ENCODE assay signal across 8 mouse cellular contexts in genomic region chr7:125475601-125476251, GRCm38 (mm10). TPM values are rescaled to one million over a fixed set of nuclear protein-coding genes. Genes with fewer than 3 reads are reported as not detected.
DNase-seq lines count a peak whose midpoint lies in the region; ATAC-seq and TF ChIP-seq lines count a peak whose summit lies in the region.

No protein-coding gene starts in this region.

- H3K4me2 ChIP-seq in kidney, embryonic 15.5 days = no peak overlapping the region
- peak overlapping the region; percentile 3; the same call in 1 of the 2 replicates for H3K4me2 ChIP-seq in heart, postnatal 0 days (ENCODE audit: low read depth, low read length)
- no peak overlapping the region for H3K4me2 ChIP-seq in liver, postnatal 0 days (ENCODE audit: low read depth, low read length)

- peak; percentile 16; the same call in 1 of the 2 replicates for TF ChIP-seq CTCF in heart, postnatal 0 days (IDR thresholded peaks at IDR 0.05; ENCODE audit: low read depth)
- TF ChIP-seq CTCF in liver, postnatal 0 days (IDR thresholded peaks at IDR 0.05; ENCODE audit: low read depth) = no peak

- DNase-seq in kidney, adult 8-10 months = no peak
- DNase-seq in embryo, embryonic 11 days = peak; percentile 12
- DNase-seq in heart, postnatal 0 days (ENCODE audit: low spot score) = peak; percentile 28
- DNase-seq in liver, postnatal 0 days = no peak
- DNase-seq in thymus, postnatal 4 days = peak; percentile 51
- DNase-seq in cerebellum, adult 18-20 months = no peak
- DNase-seq in left cerebral cortex, postnatal 36 days (ENCODE audit: low spot score in 2 of 2) = no peak

- intact Hi-C loops in left cerebral cortex, postnatal 36 days (cut with DNase I) = no loop called here

- WGBS in kidney, embryonic 15.5 days = 36% methylated on average over 11 of the region's 11 CpGs
- WGBS in heart, postnatal 0 days = 17% methylated on average over 11 of the region's 11 CpGs
- 74% methylated on average over 11 of the region's 11 CpGs for WGBS in liver, postnatal 0 days (ENCODE audit: insufficient replicate concordance)

- H3K27me3 ChIP-seq in kidney, embryonic 15.5 days = no peaks in the 10 kb centered on the region
- no peaks in the 10 kb centered on the region for H3K27me3 ChIP-seq in heart, postnatal 0 days (ENCODE audit: control insufficient read depth, insufficient read depth, low read length)
- no peaks in the 10 kb centered on the region for H3K27me3 ChIP-seq in liver, postnatal 0 days (ENCODE audit: insufficient read depth, low read length)

- no peak for ATAC-seq in kidney, embryonic 15.5 days (replicated peaks; ENCODE audit: low FRiP score)
- peak; percentile 53 for ATAC-seq in heart, postnatal 0 days (ENCODE audit: insufficient read depth, low read depth)
- ATAC-seq in liver, postnatal 0 days = no peak

- no peak overlapping the region for H3K4me3 ChIP-seq in kidney, embryonic 15.5 days (replicated peaks)
- no peak overlapping the region for H3K4me3 ChIP-seq in heart, postnatal 0 days (ENCODE audit: low read depth, low read length)
- no peak overlapping the region for H3K4me3 ChIP-seq in liver, postnatal 0 days (ENCODE audit: low read depth, low read length)

- peak overlapping the region; percentile 78 for H3K27ac ChIP-seq in kidney, embryonic 15.5 days
- peak overlapping the region; percentile 87 for H3K27ac ChIP-seq in heart, postnatal 0 days (ENCODE audit: low read depth)
- peak overlapping the region; percentile 35; the same call in 1 of the 2 replicates for H3K27ac ChIP-seq in liver, postnatal 0 days (ENCODE audit: low read depth)

- H3K9me3 ChIP-seq in kidney, embryonic 15.5 days (replicated peaks) = no peaks in the 10 kb centered on the region
- H3K9me3 ChIP-seq in heart, postnatal 0 days (replicated peaks; ENCODE audit: control insufficient read depth, low read length) = no peaks in the 10 kb centered on the region
- H3K9me3 ChIP-seq in liver, postnatal 0 days (ENCODE audit: low read length) = no peaks in the 10 kb centered on the region

- peaks cover 27% of the 10 kb centered on the region for H3K36me3 ChIP-seq in kidney, embryonic 15.5 days
- H3K36me3 ChIP-seq in heart, postnatal 0 days (replicated peaks; ENCODE audit: control insufficient read depth, insufficient read depth, low read length) = peaks cover 17% of the 10 kb centered on the region; the same call in 1 of the 2 replicates
- H3K36me3 ChIP-seq in liver, postnatal 0 days (replicated peaks; ENCODE audit: insufficient read depth, low read length) = peaks cover 9% of the 10 kb centered on the region; the same call in 1 of the 2 replicates

- peaks cover 49% of the 10 kb centered on the region for H3K4me1 ChIP-seq in kidney, embryonic 15.5 days
- peaks cover 49% of the 10 kb centered on the region for H3K4me1 ChIP-seq in heart, postnatal 0 days (ENCODE audit: control insufficient read depth, insufficient read depth)
- peaks cover 45% of the 10 kb centered on the region for H3K4me1 ChIP-seq in liver, postnatal 0 days (ENCODE audit: insufficient read depth)

- no peak overlapping the region for H3K9ac ChIP-seq in kidney, embryonic 15.5 days
- no peak overlapping the region for H3K9ac ChIP-seq in heart, postnatal 0 days (replicated peaks; ENCODE audit: low read depth, low read length)
- no peak overlapping the region for H3K9ac ChIP-seq in liver, postnatal 0 days (replicated peaks)

- TF ChIP-seq EP300 in heart, postnatal 0 days (IDR thresholded peaks at IDR 0.05; ENCODE audit: low read depth) = no peak
- TF ChIP-seq EP300 in liver, postnatal 0 days (IDR thresholded peaks at IDR 0.05; ENCODE audit: low read depth) = no peak

RNA-seq across cellular contexts. Expression of gene Nsmce1, which starts 15.7 kb away (rescaled TPM):
- 143 TPM in 2 replicates for polyA plus RNA-seq in kidney, embryonic 15.5 days (2015; fragmentation: Nextera tagmentation; extraction: Ambion mirVana)
- 37.0 and 50.3 TPM in 2 replicates for total RNA-seq in heart, postnatal 0 days (2014; rRNA removed; ENCODE audit: low replicate concordance)
- 96.0 and 96.4 TPM in 2 replicates for polyA plus RNA-seq in heart, postnatal 0 days (2015; fragmentation: Nextera tagmentation; extraction: Ambion mirVana)
- 47.6 and 49.2 TPM in 2 replicates for polyA plus RNA-seq in liver, postnatal 0 days (2015; fragmentation: Nextera tagmentation; extraction: Ambion mirVana)
- total RNA-seq in left cerebral cortex, postnatal 36 days (2021) = 10 to 100 TPM; 13.2 to 15.0 TPM

RNA-seq across cellular contexts. Expression of gene Kdm8, which starts 31.2 kb away (rescaled TPM):
- 11.8 and 13.7 TPM in 2 replicates for polyA plus RNA-seq in kidney, embryonic 15.5 days (2015; fragmentation: Nextera tagmentation; extraction: Ambion mirVana)
- total RNA-seq in heart, postnatal 0 days (2014; rRNA removed; ENCODE audit: low replicate concordance) = 4.0 and 6.8 TPM in 2 replicates
- 3.7 and 3.8 TPM in 2 replicates for polyA plus RNA-seq in heart, postnatal 0 days (2015; fragmentation: Nextera tagmentation; extraction: Ambion mirVana)
- polyA plus RNA-seq in liver, postnatal 0 days (2015; fragmentation: Nextera tagmentation; extraction: Ambion mirVana) = 2.1 and 2.8 TPM in 2 replicates
- 1 to 10 TPM; 4.1 to 5.1 TPM for total RNA-seq in left cerebral cortex, postnatal 36 days (2021)

Comparison
In these comparisons a context has a peak if more than half of its experiments do, and no peak if none do; other contexts are left out.
1. H3K27ac ChIP-seq: peak in every context shown above with its lines; median percentile 87 in heart, postnatal 0 days; 78 in kidney, embryonic 15.5 days; 35 in liver, postnatal 0 days.
2. DNase-seq: peak in embryo, embryonic 11 days (single experiment), heart, postnatal 0 days (single experiment) and thymus, postnatal 4 days (single experiment); none in kidney, adult 8-10 months (0 of 2), liver, postnatal 0 days (single experiment), cerebellum, adult 18-20 months (0 of 2) and left cerebral cortex, postnatal 36 days (0 of 2).